Mouse (Mus musculus): ENCODE results near the gene Olfr1246.

DNA sequence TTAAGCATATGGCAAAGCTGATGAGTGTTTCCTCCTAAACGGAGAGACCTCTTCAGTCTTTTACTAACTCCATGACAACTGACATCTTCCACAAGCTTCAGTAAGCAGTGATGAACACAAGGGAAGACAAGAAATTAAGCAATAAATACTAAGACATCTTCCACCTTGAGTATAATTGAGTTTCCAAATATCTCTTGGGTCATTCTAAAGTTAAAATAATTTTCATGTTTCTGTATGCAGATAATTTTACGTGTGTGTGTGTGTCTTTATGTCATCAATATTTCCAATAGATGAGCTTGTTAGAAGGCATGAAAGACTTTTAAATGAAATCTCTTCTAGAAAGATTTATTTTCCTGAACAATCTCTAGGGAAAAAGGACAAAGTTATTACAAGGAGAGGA, at the start of gene Olfr1246:
- TF ChIP-seq POLR2A (IDR thresholded peaks at IDR 0.05; ENCODE audit: borderline replicate concordance, control insufficient read depth, low read depth, low read length) (no peak), CTCF (IDR thresholded peaks at IDR 0.05; ENCODE audit: control insufficient read depth, insufficient read depth, low read length) (no peak)

Measured in bone marrow, adult 2 months (tissue).